In genomic region chr6:149093465-149093864, GRCm38 (mm10) we compare ENCODE assay signal across 13 mouse cellular contexts. TPM values are rescaled to one million over a fixed set of nuclear protein-coding genes. Genes with fewer than 3 reads are reported as not detected.
A peak's percentile ranks its signal among the peaks of the same experiment; 100 is the strongest.
DNase-seq lines count a peak whose midpoint lies in the region; ATAC-seq and TF ChIP-seq lines count a peak whose summit lies in the region.
"Had no signal": no experiment of that assay in that cellular context is flagged by ENCODE, and none has a peak within 500 bp of the region (broad histone marks: within the 10 kb centered on the region; RNA-seq: fewer than 3 reads in every experiment).

No protein-coding gene starts in this region.

- DNase-seq in adrenal gland, adult (ENCODE audit: inconsistent age in 2 of 2, low spot score in 1 of 2) = peak; percentile 33 to 75
- no peak for DNase-seq in adrenal gland, postnatal 25 days
- peak; percentile 39 for DNase-seq in embryonic facial prominence, embryonic 10.5 days (ENCODE audit: low spot score)
- no peak for DNase-seq in layer of hippocampus, adult 2 months (ENCODE audit: low spot score in 2 of 2)
- DNase-seq in midbrain, embryonic 10.5 days (ENCODE audit: low spot score) = no peak
- DNase-seq: right cerebral cortex, postnatal 4 days had no signal

- no peaks in the 10 kb centered on the region for H3K9me3 ChIP-seq in embryonic facial prominence, embryonic 10.5 days
- H3K9me3 ChIP-seq in intestine, embryonic 15.5 days = no peaks in the 10 kb centered on the region
- no peaks in the 10 kb centered on the region for H3K9me3 ChIP-seq in lung, embryonic 16.5 days (ENCODE audit: control insufficient read depth, low read length)
- H3K9me3 ChIP-seq in midbrain, embryonic 15.5 days = no peaks in the 10 kb centered on the region
- H3K9me3 ChIP-seq in midbrain, embryonic 10.5 days (replicated peaks) = no peaks in the 10 kb centered on the region
- H3K9me3 ChIP-seq: embryonic facial prominence, embryonic 12.5 days; midbrain, embryonic 12.5 days had no signal

- TF ChIP-seq CTCF in layer of hippocampus, adult 2 months (conservative IDR thresholded peaks at IDR 0.05) = no peak

- no peak overlapping the region for H3K27ac ChIP-seq in embryonic facial prominence, embryonic 10.5 days (replicated peaks)
- no peak overlapping the region for H3K27ac ChIP-seq in intestine, embryonic 15.5 days
- peak overlapping the region; percentile 44; the same call in 1 of the 2 replicates for H3K27ac ChIP-seq in lung, embryonic 16.5 days (ENCODE audit: low read length)
- no peak overlapping the region for H3K27ac ChIP-seq in layer of hippocampus, adult 2 months
- no peak overlapping the region for H3K27ac ChIP-seq in midbrain, embryonic 15.5 days
- H3K27ac ChIP-seq in midbrain, embryonic 10.5 days (replicated peaks) = no peak overlapping the region
- H3K27ac ChIP-seq: embryonic facial prominence, embryonic 12.5 days; midbrain, embryonic 12.5 days had no signal

- H3K4me1 ChIP-seq in embryonic facial prominence, embryonic 10.5 days = peaks cover 12% of the 10 kb centered on the region
- no peaks in the 10 kb centered on the region; the same call in 1 of the 2 replicates for H3K4me1 ChIP-seq in intestine, embryonic 15.5 days (replicated peaks)
- H3K4me1 ChIP-seq in lung, embryonic 16.5 days (replicated peaks; ENCODE audit: control insufficient read depth, insufficient read depth, low read length) = 0 out of 2 replicates have a peak, but pooled peaks cover 2% of the 10 kb centered on the region
- no peaks in the 10 kb centered on the region for H3K4me1 ChIP-seq in midbrain, embryonic 15.5 days
- H3K4me1 ChIP-seq in midbrain, embryonic 10.5 days = no peaks in the 10 kb centered on the region
- H3K4me1 ChIP-seq: midbrain, embryonic 12.5 days had no signal

- ATAC-seq in intestine, embryonic 15.5 days = peak; percentile 73; the same call in 1 of the 2 replicates
- ATAC-seq in lung, embryonic 16.5 days (ENCODE audit: low read depth) = peak; percentile 45; the same call in 1 of the 2 replicates
- no peak for ATAC-seq in midbrain, embryonic 15.5 days (replicated peaks)

- H3K4me3 ChIP-seq in embryonic facial prominence, embryonic 10.5 days = no peak overlapping the region
- H3K4me3 ChIP-seq in intestine, embryonic 15.5 days (replicated peaks) = no peak overlapping the region
- H3K4me3 ChIP-seq in lung, embryonic 16.5 days (ENCODE audit: low read length) = no peak overlapping the region
- H3K4me3 ChIP-seq in layer of hippocampus, adult 2 months = no peak overlapping the region
- no peak overlapping the region for H3K4me3 ChIP-seq in midbrain, embryonic 15.5 days
- H3K4me3 ChIP-seq in midbrain, embryonic 10.5 days = no peak overlapping the region
- H3K4me3 ChIP-seq: embryonic facial prominence, embryonic 12.5 days; midbrain, embryonic 12.5 days had no signal

- no peaks in the 10 kb centered on the region for H3K27me3 ChIP-seq in embryonic facial prominence, embryonic 10.5 days (replicated peaks; ENCODE audit: low read depth, poor library complexity, severe bottlenecking)
- no peaks in the 10 kb centered on the region for H3K27me3 ChIP-seq in intestine, embryonic 15.5 days (replicated peaks)
- H3K27me3 ChIP-seq in lung, embryonic 16.5 days (ENCODE audit: control insufficient read depth, insufficient read depth, low read depth, low read length) = no peaks in the 10 kb centered on the region
- H3K27me3 ChIP-seq in midbrain, embryonic 15.5 days (replicated peaks) = no peaks in the 10 kb centered on the region
- no peaks in the 10 kb centered on the region for H3K27me3 ChIP-seq in midbrain, embryonic 10.5 days (ENCODE audit: low read depth, poor library complexity, severe bottlenecking)
- H3K27me3 ChIP-seq: embryonic facial prominence, embryonic 12.5 days; midbrain, embryonic 12.5 days had no signal

- 26% methylated on average over 5 of the region's 5 CpGs for WGBS in embryonic facial prominence, embryonic 10.5 days
- WGBS in intestine, embryonic 15.5 days = 8% methylated on average over 5 of the region's 5 CpGs
- WGBS in lung, embryonic 16.5 days = 6% methylated on average over 5 of the region's 5 CpGs
- 75% methylated on average over 5 of the region's 5 CpGs for WGBS in midbrain, embryonic 15.5 days
- WGBS in midbrain, embryonic 10.5 days = 73% methylated on average over 5 of the region's 5 CpGs

- H3K36me3 ChIP-seq in embryonic facial prominence, embryonic 10.5 days (replicated peaks) = no peaks in the 10 kb centered on the region
- no peaks in the 10 kb centered on the region for H3K36me3 ChIP-seq in intestine, embryonic 15.5 days
- no peaks in the 10 kb centered on the region for H3K36me3 ChIP-seq in lung, embryonic 16.5 days (ENCODE audit: control insufficient read depth, insufficient read depth, low read length)
- H3K36me3 ChIP-seq in midbrain, embryonic 15.5 days (replicated peaks) = no peaks in the 10 kb centered on the region
- H3K36me3 ChIP-seq in midbrain, embryonic 10.5 days = 0 out of 2 replicates have a peak, but pooled peaks cover 4% of the 10 kb centered on the region
- H3K36me3 ChIP-seq: embryonic facial prominence, embryonic 12.5 days; midbrain, embryonic 12.5 days had no signal

- H3K9ac ChIP-seq in intestine, embryonic 15.5 days = no peak overlapping the region
- H3K9ac ChIP-seq in lung, embryonic 16.5 days (ENCODE audit: low read length) = no peak overlapping the region
- H3K9ac ChIP-seq in midbrain, embryonic 15.5 days = no peak overlapping the region
- H3K9ac ChIP-seq: embryonic facial prominence, embryonic 12.5 days; midbrain, embryonic 12.5 days had no signal

- H3K4me2 ChIP-seq in intestine, embryonic 15.5 days (replicated peaks) = no peak overlapping the region
- H3K4me2 ChIP-seq in lung, embryonic 16.5 days (ENCODE audit: low read depth, low read length) = no peak overlapping the region
- no peak overlapping the region for H3K4me2 ChIP-seq in midbrain, embryonic 15.5 days
- H3K4me2 ChIP-seq: embryonic facial prominence, embryonic 12.5 days; midbrain, embryonic 12.5 days had no signal

RNA-seq across cellular contexts. Expression of gene Dennd5b, which starts 8.0 kb away (rescaled TPM):
- total RNA-seq in adrenal gland, postnatal 25 days (2021) = 14.0 and 15.7 TPM in 2 replicates
- polyA plus RNA-seq in embryonic facial prominence, embryonic 10.5 days (2016; fragmentation: Nextera tagmentation; extraction: Ambion mirVana) = 10.8 and 11.0 TPM in 2 replicates
- 9.0 and 9.7 TPM in 2 replicates for polyA plus RNA-seq in intestine, embryonic 15.5 days (2015; fragmentation: Nextera tagmentation; extraction: Ambion mirVana)
- 5.2 and 5.3 TPM in 2 replicates for polyA plus RNA-seq in lung, embryonic 16.5 days (2015; fragmentation: Nextera tagmentation; extraction: Ambion mirVana)
- total RNA-seq in layer of hippocampus, adult 2 months (2021) = 10 to 100 TPM; 43.9 to 49.9 TPM
- 13.8 and 16.3 TPM in 2 replicates for polyA plus RNA-seq in midbrain, embryonic 15.5 days (2015; fragmentation: Nextera tagmentation; extraction: Ambion mirVana)
- polyA plus RNA-seq in midbrain, embryonic 10.5 days (2016; fragmentation: Nextera tagmentation; extraction: Ambion mirVana) = 11.9 and 14.3 TPM in 2 replicates

RNA-seq across cellular contexts. Expression of gene Gm10203, which starts 36.5 kb away (rescaled TPM):
- not detected in 2 replicates for total RNA-seq in adrenal gland, postnatal 25 days (2021)
- not detected in 2 replicates for polyA plus RNA-seq in embryonic facial prominence, embryonic 10.5 days (2016; fragmentation: Nextera tagmentation; extraction: Ambion mirVana)
- polyA plus RNA-seq in intestine, embryonic 15.5 days (2015; fragmentation: Nextera tagmentation; extraction: Ambion mirVana) = not detected in 2 replicates
- polyA plus RNA-seq in lung, embryonic 16.5 days (2015; fragmentation: Nextera tagmentation; extraction: Ambion mirVana) = not detected in 2 replicates
- total RNA-seq in layer of hippocampus, adult 2 months (2021) = not detected
- polyA plus RNA-seq in midbrain, embryonic 15.5 days (2015; fragmentation: Nextera tagmentation; extraction: Ambion mirVana) = not detected in 2 replicates
- not detected in 2 replicates for polyA plus RNA-seq in midbrain, embryonic 10.5 days (2016; fragmentation: Nextera tagmentation; extraction: Ambion mirVana)
- total RNA-seq: heart, postnatal 36 days; left cerebral cortex, postnatal 14 days had no signal
- polyA plus RNA-seq: embryonic facial prominence, embryonic 12.5 days; midbrain, embryonic 12.5 days had no signal

RNA-seq across cellular contexts. Expression of gene Etfbkmt, which starts 46.2 kb away (rescaled TPM):
- total RNA-seq in adrenal gland, postnatal 25 days (2021) = 15.8 and 24.3 TPM in 2 replicates
- 13.9 and 16.1 TPM in 2 replicates for polyA plus RNA-seq in embryonic facial prominence, embryonic 10.5 days (2016; fragmentation: Nextera tagmentation; extraction: Ambion mirVana)
- 17.0 and 17.6 TPM in 2 replicates for polyA plus RNA-seq in intestine, embryonic 15.5 days (2015; fragmentation: Nextera tagmentation; extraction: Ambion mirVana)
- polyA plus RNA-seq in lung, embryonic 16.5 days (2015; fragmentation: Nextera tagmentation; extraction: Ambion mirVana) = 17.3 and 18.5 TPM in 2 replicates
- 1 to 10 TPM; 2.8 to 2.9 TPM for total RNA-seq in layer of hippocampus, adult 2 months (2021)
- 6.8 and 9.8 TPM in 2 replicates for polyA plus RNA-seq in midbrain, embryonic 15.5 days (2015; fragmentation: Nextera tagmentation; extraction: Ambion mirVana)
- polyA plus RNA-seq in midbrain, embryonic 10.5 days (2016; fragmentation: Nextera tagmentation; extraction: Ambion mirVana) = 9.8 and 9.9 TPM in 2 replicates

Comparison
In these comparisons a context has a peak if more than half of its experiments do, and no peak if none do; other contexts are left out.
1. DNase-seq: peak in adrenal gland, adult (2 of 2) and embryonic facial prominence, embryonic 10.5 days (single experiment); none in adrenal gland, postnatal 25 days (single experiment), layer of hippocampus, adult 2 months (0 of 2) and midbrain, embryonic 10.5 days (single experiment).